Mouse (Mus musculus) induced T-regulatory cell, adult 2 months (primary cell): ENCODE data around the gene Foxj3.

ENCODE experiments used
- DNase-seq: peaks from one replicate; pipeline ENCODE4 v3.0.0-alpha.2; 2012; ENCODE audit warnings: low read depth

The Foxj3 gene

GRCm38 (mm10) chr4:119637176-119637845, 100.5 kb downstream of the Foxj3 start, which contains the start of gene Guca2a:
Gene Guca2a (plus strand): TSS chr4:119637704.
- DNase-seq: no peak

GRCm38 (mm10) chr4:119637946-119638345, 101.1 kb downstream of the Foxj3 start:
- no peak for DNase-seq

- DNase-seq: no peak
Measured at GRCm38 (mm10) chr4:119638656-119639055, 101.9 kb downstream of the Foxj3 start.

GRCm38 (mm10) chr4:119642666-119643065, 105.9 kb downstream of the Foxj3 start:
- DNase-seq: no peak

- DNase-seq: no peak
Measured at GRCm38 (mm10) chr4:119657011-119657410, 120.2 kb downstream of the Foxj3 start.

GRCm38 (mm10) chr4:119658246-119658645, 121.4 kb downstream of the Foxj3 start:
- DNase-seq: no peak

GRCm38 (mm10) chr4:119658731-119659130, 121.9 kb downstream of the Foxj3 start, which contains the start of gene Guca2b:
Gene Guca2b (minus strand): TSS chr4:119658954.
- DNase-seq: no peak

- DNase-seq: no peak
Measured at GRCm38 (mm10) chr4:119660007-119660406, 123.2 kb downstream of the Foxj3 start.

- no peak for DNase-seq
Measured at GRCm38 (mm10) chr4:119662151-119662550, 125.3 kb downstream of the Foxj3 start.

GRCm38 (mm10) chr4:119662976-119663375, 126.2 kb downstream of the Foxj3 start:
- no peak for DNase-seq

- DNase-seq: no peak
Measured at GRCm38 (mm10) chr4:119663409-119664095, 126.7 kb downstream of the Foxj3 start.

- DNase-seq: no peak
Measured at GRCm38 (mm10) chr4:119665166-119665565, 128.4 kb downstream of the Foxj3 start.

- no peak for DNase-seq
Measured at GRCm38 (mm10) chr4:119666116-119666515, 129.3 kb downstream of the Foxj3 start.

GRCm38 (mm10) chr4:119667454-119667853, 130.7 kb downstream of the Foxj3 start:
- DNase-seq: peak; percentile 62

- DNase-seq: no peak
Measured at GRCm38 (mm10) chr4:119668185-119668584, 131.4 kb downstream of the Foxj3 start.

- DNase-seq: no peak
Measured at GRCm38 (mm10) chr4:119668596-119668995, 131.8 kb downstream of the Foxj3 start.

GRCm38 (mm10) chr4:119669356-119670209, 132.8 kb downstream of the Foxj3 start:
- DNase-seq: no peak

- DNase-seq: no peak
Measured at GRCm38 (mm10) chr4:119670210-119670555, 133.4 kb downstream of the Foxj3 start.

GRCm38 (mm10) chr4:119670736-119671135, 133.9 kb downstream of the Foxj3 start:
- DNase-seq: no peak

- DNase-seq: no peak
Measured at GRCm38 (mm10) chr4:119671164-119671563, 134.4 kb downstream of the Foxj3 start.

GRCm38 (mm10) chr4:119672685-119673084, 135.9 kb downstream of the Foxj3 start:
- no peak for DNase-seq
